Mouse (Mus musculus): ENCODE data around the gene Gm45799.

Gene Gm45799

DNA sequence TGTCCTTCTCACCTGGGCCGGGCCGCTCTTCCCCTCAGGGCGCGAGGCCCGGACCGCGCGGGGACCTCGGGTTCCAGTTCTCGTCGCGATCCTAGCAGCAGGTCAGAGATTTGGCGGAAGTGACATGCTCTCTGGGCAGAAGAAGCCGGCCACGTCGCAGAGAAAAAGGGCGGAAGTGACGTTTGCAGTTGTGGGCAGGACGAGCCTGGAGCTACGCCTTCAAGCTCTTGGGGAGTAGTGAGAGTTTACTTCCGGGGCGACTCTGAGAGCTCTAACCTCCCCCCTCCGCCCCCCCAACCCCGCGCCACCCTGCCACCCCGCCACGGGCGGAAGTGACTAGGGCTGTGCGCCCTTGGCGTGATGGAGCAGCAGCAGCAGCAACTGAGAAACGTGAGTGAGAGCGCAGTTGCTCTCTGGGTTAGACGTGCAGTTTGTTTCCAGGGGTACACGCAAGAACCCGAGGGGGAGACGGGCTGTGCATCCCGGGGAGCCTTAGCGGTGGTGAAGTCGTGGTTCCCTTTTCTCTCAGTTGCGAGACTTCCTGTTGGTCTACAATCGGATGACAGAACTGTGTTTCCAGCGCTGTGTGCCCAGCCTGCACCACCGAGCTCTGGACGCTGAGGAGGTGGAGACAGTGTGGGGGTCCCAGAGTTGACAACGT, at the start of gene Gm45799, which contains the start of gene Arfip2:
TSS of gene Gm45799 (plus strand) at position 320 of the 661 bp plus-strand sequence.
TSS of gene Arfip2 (minus strand) at position 184 of the 661 bp plus-strand sequence.
- CTCF ChIA-PET = no interaction called here

DNA sequence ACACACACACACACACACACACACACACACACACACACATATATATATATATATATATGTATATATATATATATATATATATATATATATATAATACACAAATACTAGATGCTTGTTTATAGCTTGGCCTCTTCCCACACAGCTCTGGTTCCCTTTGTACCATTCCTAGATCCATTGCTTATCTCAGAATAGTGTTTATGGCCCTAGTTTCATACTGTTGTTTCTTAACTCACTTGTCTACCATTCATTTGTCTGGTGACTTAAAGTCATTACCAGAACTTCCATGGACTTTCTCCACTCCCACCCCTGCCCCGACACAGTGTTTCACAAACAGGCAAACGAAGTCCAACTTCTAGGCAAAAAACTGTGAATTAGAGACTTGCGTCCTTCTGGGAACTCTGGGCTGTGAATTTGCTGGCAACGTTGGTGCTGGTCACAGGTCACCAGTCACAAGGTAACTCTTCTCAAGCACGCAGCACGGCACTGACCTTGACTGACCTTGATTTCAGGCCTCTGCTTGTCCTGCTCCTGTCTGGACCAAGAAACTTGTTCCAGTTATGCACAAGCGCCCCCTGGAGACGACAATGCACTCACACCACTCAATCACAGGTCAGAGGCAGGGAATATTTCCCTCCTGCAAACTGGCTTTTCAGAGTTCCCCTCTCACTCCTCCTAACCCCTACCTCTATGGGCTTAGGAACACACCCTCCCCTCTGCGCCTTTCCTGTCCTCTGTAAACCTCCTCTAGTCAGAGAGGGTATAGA, 37.3 kb upstream of the Gm45799 start:
- CTCF ChIA-PET = interaction anchor here (1.0 to 2.0 kb wide), 2 partner anchors 69 to 74 kb away, joined by 3 to 12 read pairs; no protein-coding TSS in a partner anchor

DNA sequence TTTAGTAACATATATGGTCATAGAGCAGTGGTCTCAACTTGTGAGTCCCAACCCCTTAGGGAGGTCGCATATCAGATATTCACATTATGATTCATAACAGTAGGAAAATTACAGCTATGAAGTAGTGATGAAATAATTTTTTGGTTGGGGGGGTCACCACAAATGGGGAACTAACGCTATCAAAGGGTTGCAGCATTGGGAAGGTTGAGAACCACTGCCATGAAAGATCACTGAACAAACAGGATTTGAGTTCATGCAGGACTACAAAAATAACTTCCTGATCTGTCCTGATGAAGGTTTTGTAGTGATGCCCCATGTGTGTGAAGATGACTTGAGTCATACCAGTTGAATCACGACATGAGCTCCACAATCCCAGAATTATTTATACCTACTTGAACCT, 31.9 kb upstream of the Gm45799 start:
- CTCF ChIA-PET = no interaction called here

DNA sequence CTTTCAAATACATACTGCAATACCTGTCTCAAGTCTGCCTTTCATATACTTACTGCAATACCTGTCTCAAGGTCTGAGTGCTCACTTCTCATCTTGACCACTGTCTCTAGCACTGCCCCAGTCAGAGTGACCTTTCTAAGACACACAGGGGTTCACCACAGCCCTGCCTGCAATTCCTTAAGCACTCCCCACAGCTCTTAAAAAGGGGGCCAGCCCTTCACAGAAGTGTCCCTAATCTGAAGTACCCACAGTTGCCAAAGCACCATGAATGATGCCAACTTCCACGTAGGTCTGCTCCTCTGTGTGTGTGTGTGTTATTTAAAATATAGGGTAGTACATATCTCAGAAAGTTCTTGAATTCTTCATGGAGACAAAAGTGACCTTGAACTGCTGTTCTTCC, 28.6 kb upstream of the Gm45799 start:
- CTCF ChIA-PET = no interaction called here

DNA sequence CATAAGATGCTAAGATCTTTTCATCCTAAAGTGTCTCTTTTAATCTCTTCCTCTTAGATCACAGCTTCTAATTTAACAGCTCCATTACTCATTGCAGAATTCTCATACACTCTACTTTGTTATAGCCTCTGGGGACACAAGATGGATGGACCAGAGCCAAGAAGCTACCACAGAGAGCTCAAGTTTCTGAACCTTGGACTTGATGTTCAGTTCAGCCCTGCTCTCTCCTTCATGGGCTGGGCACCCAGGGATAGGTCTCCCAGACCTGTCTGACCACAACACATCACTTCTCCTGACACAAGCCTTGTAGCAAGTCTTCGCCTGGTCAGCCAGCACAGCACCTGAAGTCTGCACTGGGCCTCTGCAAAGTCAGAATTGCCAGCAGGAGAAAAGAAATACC, 26.0 kb upstream of the Gm45799 start:
- CTCF ChIA-PET = no interaction called here

DNA sequence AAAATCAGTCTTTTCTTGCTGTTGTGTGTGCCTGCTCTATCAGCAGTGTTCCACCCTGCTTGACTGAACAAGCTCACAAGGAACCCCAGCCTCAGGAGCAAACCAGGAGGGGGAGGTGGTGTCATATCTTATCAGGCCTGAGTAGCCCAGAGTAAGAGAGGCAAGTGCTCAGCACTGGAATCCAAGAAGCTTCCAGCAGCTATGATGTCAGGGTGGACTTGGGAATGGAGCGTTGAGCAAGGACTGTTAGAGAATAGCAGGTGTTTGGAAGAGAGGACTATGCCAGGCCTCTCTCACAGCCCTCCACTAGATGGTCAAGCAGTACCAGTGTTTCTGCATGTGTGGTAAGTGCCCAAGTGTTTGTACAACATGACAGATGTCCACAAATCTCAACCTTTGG, 24.6 kb upstream of the Gm45799 start:
- CTCF ChIA-PET = interaction anchor here (0.7 kb wide), 1 partner anchor 62 kb away, joined by 3 read pairs; no protein-coding TSS in a partner anchor

DNA sequence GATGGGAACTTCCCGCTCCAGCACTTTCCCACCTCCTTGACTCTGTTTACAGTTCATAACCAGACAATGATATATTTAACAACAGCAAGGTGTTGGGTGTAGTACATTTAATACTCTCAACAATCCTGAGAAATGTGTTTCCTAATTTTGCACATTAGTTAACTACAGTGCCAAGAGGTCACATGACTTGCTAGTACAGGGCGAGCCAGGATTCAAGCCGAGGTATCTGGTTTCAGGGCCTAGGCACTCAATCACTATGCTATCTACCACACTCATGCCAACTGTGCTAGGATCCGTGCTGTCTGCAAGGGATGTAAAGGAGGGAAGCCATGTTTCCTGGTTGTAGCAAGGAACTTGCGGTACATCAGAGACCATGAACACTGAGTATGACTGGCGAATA, 23.8 kb upstream of the Gm45799 start:
- CTCF ChIA-PET = no interaction called here

DNA sequence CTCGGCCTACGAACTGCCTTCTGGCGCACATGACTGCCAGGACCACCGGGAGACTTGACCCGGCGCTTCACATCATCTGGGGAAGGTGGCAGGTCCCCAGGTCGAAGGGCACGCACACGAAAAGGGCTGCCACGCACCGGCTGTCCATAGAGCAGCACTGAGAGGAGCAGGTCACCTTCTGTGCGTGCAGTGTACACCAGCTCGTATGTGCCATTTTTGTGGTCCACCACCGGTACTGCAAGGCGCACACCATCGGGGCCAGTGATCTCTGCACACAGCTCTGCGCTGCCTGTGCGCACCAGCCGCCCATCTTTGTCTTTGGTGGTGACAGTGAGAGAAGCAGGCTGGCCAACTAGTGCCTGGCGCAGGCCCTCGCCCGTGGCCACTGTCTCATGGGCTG, 22.5 kb upstream of the Gm45799 start:
- CTCF ChIA-PET = no interaction called here

DNA sequence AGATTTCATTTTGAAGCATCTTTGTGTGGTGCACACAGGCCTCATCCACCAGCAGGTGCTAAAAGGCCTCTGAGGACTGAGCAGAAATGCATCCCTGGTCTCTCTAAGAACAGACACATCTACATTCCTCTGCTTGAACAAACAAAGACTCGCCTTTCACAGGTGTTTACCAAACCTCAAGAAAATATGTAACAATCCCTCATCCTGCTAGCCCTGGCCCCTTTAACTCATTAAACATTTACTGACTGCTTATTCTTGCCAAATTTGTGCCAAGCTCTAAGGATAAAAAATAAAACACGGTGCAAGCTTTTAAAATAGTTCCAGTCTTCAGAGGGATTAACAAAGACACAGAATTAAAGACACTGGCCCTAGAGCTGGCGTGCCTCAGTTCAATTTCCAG, 20.7 kb upstream of the Gm45799 start:
- CTCF ChIA-PET = interaction anchor here (0.7 kb wide), 1 partner anchor 31 kb away, joined by 3 read pairs; the partner anchor contains the start of gene Dnhd1

DNA sequence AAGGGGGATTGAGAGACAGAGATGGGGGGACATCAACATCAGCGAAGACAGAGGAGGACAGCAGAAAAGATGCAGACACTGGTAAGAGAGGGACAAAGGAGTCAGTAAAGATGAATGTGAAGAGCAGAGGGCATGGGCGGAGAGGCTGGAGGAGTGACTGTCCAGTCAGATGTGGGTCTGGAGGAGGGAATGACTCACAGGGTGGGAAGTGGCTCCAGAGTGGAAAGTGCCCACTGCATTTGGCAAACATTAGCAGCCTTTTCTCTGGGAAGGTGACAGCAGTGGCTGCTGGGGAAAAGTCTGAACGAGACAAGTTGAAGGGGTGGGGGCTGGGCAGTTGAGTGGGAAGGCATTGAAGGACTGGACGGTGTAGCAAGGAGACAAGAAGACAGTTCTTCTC, 19.3 kb upstream of the Gm45799 start:
- CTCF ChIA-PET = no interaction called here

DNA sequence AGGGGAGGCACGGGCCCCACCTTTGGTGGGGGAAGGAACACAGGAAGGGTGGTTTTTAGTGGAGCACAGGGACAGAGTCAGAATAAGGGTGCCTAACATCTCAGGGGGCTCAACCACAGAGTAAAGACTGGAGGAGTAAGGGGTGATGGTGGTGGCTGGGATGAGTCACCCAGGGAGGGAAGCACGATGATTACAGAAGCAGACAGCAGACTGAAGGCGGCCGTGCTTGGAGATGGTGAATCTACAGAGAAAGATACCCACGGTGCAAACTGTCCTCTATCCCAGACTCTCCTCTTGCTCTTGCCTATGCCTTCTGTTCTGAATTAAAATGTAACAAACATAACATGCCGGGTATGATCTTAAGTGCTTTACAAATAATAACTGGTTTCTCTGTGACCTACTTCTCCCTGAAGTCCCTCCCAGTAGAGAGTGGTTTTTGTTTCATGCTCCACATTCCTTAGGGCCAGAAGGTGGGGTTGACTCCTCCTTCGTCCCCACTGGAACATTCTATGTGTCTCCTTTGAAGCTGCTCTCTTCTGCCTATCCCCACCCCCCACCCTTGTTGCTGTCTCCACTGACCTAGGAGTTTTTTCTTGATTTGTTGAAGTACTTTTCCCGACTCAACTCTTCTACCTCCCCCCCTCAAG, 18.6 kb upstream of the Gm45799 start:
- CTCF ChIA-PET = no interaction called here

DNA sequence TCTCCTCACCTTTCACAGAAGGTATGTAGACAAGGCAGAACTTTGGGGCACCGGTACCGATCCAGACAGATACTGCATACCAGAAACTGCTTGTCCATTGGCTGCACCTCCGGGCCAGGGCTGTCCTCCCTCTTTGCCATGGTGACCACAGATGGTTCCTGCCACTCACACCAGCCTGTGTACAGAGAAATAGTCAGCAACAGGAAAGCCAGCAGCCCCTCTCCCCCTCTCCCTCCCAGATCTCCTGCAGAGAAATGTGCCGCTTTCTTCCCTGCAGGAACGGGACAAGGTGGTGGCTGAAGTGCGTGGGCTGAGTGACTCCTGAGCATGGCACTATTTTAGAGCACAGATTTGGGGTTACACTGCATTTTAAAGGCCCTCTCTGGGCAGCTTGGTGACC, 15.0 kb upstream of the Gm45799 start:
- CTCF ChIA-PET = no interaction called here

DNA sequence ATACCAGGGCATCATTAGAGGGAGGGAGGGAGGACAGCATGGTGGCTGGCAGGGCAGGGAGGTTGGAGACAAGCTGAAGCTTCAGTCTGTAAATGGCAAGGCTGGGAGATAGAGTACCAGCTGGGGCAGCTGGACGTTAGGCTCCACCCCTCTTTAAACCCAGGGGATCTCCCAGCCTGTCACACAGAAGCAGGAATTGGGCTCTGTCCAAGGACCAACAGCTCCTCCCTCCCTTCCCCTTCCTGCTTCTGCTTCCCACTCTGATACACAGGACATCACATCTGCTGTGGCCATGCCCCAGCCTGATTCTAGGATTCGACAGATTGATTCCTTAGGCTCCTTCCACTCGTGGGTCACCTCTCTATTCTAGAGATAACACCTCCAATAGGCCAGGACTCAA, 11.7 kb upstream of the Gm45799 start:
- CTCF ChIA-PET = no interaction called here

DNA sequence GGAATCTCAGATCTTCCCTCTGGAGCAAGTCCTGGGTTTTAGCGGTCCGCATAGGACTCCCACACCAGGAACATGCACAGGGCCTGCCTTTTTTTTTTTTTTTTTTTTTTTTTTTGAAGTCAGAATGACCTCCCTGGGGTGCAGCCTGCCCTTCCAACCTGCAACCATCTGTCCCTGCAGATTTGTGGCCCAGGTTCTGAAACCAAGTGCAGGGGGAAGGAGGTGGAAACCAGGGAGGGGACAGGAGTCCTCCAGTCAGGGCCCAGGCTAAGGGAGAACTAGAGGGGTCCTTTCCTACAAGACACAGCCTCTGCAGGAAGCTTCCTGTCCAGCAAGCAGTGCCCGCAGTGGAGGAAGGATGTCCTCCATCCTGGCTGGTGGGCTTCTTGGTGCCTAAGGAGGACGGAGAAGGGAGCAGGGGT, 7.8 kb upstream of the Gm45799 start:
- CTCF ChIA-PET = no interaction called here

DNA sequence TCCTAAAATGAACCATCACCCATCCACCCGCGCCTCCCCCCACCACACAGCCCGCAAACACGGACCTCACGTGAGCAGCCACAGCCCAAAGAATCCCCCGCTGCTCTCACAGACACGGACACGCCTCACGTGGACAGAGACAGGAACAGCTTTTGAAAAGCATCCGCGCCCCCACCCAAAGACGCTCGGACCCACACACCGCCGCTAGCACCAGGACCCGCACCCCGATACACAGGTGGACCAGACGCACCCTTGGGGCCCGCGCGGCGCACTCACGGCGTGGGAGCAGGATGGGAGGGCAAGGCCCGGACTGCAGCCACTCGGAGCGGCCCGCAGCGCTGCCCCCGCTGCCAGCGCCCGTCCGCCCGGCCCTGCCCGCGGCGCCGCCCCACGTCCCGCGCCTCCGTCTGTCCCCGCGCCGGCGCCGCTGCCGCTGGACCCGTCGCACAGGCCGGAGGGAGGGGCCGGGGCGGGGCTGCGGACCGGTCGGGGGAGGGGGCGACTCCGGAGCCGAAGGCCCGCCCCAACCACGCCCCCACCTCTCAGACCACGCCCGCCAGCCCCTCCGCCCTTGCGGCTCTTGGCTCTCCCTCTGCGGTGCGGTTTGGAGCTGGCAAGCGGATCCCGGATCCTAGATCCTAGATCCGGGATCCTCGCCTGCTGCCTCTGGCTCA, 7.1 kb upstream of the Gm45799 start, which contains the start of gene Trim3:
TSS of gene Trim3 (minus strand) at position 445 of the 674 bp plus-strand sequence.
- CTCF ChIA-PET = no interaction called here

DNA sequence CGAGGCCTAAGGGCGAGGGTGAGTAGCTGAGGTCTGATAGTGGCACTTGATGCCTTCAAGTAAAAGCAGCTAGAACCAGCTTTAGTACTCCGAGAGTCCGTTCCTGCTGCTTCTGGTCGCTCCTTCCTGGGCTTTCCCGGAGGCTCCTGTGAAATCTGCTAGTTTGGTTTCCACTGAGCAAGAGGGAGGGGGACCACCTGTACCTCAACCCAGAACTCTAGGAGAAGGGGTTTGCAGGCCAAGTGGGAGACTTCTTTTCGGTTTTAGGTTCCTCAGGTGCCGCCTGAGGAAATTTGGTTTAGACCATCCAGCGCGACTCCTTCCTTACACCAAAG, 6.6 kb upstream of the Gm45799 start:
- CTCF ChIA-PET = no interaction called here

DNA sequence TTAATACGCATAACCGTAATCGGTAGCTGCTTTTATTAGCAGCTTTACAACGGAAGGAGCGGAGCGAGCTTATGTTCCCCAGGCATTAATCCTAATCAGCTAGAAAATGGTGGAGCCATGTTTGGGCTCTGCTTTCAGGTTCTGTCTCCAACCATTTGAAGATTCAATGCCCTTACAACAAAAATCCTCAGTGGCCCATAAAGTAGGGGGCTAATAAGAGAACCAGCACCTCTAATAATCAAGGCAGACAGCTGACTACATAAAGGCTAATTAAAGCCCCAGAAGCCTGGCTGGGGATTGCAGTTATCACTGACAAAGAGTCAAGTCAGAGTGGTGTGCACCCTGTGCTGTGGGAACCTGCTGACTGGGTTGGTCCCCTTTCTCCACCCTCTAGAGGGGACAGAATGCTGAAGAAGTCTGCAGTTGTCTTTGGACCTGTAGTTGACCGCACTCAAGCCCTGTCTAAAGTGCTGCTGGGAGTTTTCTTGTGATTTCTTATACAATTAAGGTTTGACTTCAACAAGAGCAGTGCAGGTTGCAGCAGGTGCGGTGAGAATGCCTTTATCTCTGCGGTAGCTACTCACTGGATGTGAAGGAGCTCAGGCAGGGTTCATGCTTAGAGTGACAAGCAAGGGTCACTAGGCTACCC, 6.0 kb upstream of the Gm45799 start:
- CTCF ChIA-PET = interaction anchor here (0.5 kb wide), 1 partner anchor 8 kb away, joined by 3 read pairs; no protein-coding TSS in a partner anchor

DNA sequence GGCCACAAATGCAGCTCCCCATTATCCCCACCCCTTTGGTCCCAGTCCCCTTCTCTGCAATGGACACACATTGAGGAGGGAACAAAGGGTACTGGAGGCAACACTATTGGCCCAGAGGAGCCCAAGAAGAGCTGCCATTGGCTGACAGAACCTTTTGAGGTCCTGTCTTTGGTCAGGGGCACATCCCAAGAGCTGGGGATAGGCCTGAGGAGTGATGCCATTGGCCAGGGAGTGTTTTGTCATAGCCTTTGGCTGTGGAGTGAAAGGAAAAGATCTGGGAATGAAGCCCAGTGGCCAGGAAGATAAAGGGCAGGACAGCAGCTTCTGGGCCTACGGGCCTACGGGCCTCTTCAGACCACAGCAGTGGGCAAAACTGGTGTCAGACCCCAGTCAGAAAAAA, 4.6 kb upstream of the Gm45799 start:
- CTCF ChIA-PET = interaction anchor here (1.1 kb wide), 1 partner anchor 15 kb away, joined by 3 read pairs; the partner anchor contains the start of gene Dnhd1

DNA sequence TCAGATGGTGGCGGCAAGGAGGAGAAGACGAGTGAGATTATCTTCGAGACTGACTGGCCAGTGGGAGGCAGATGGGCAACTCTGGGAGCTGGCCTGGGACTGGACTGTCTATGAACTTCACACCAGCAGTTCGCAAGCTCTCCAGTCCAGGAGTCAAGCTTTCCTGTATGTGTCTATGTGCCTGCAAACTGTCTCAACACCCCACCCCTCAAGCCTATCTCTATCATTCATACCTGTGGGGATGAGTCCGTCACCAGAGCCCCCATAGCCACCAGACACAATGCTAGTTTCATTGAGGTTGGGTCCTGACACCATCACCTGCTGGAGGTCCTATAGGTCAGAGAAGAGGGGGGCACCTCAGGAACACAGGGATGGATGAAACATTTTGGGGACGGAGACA, 1.6 kb upstream of the Gm45799 start:
- CTCF ChIA-PET = no interaction called here

DNA sequence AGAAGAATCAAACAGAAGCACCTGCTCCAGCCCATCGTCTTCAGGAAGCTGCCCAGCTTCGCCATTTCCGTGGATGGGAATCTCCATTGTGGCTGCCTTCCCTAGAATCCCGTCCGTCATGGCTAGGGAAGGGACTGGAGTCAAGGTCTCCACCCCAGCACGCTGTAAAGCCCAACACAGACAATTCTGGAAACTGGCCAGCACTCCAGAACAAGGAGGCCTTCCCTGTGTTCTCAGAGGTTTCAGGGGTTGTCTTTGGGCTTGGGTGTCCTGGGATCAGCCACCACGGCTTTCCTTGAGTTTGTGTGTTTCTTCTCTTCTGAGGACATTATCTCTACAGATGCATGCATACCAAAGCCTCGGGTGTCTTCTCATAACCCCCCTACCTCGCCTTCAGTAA, 1.0 kb upstream of the Gm45799 start:
- CTCF ChIA-PET = no interaction called here

DNA sequence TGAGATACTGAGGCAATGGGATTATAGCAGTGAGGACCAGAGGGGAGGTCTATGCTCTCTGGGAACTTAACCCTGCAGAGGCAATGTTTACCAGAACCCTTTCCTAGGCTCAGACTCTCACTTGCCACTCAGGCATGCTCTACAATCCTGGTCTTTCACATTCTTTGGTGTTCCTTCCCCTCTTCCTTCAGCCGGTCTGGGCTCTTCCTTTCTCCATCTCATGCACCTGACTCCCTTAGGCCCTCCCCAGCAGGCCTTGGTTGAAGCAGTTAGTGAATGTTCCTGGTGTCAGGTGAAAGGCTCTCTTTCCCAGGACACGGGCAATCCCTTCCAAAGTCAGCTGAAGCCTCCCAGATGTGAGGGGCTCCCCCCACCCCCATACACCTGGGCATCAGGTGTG, 596 bp upstream of the Gm45799 start, which contains the start of gene Timm10b:
TSS of gene Timm10b (plus strand) at position 301 of the 400 bp plus-strand sequence.
- CTCF ChIA-PET = no interaction called here

DNA sequence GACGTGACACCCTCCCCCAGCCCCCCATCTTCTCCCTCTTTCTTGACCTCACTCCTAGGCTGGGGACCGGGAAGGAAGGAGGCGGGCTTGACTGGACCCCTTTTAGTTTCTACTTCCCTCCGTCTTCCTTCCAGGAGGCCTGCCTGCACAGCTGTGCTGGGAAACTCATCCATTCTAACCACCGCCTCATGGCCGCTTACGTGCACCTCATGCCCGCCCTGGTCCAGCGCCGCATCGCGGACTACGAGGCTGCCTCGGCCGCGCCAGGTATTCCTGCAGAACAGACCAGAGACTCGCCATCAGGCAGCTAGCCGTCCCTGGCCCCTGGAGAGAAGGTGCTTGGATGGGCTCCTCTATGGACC, 523 bp downstream of the Gm45799 start:
- CTCF ChIA-PET = interaction anchor here (0.7 kb wide), 1 partner anchor 10 kb away, joined by 3 read pairs; the partner anchor contains the start of gene Dnhd1
